Mouse (Mus musculus) liver, adult (tissue): Measurements from ENCODE around the gene Uhrf1bp1l.

ENCODE experiments used
- GATA4 ChIP-seq: IDR thresholded peaks from 2 replicates; pipeline ENCODE4 v1.6.1; 2014; ENCODE audit warnings: mild to moderate bottlenecking, low read length; ENCODE audit not compliant: insufficient replicate concordance

Gene Uhrf1bp1l

GRCm38 (mm10) chr10:89768352-89769020 lies 23.7 kb downstream of the Uhrf1bp1l start:
- TF ChIP-seq GATA4, result 0 out of 2 replicates have a peak, but pooled peaks have one; percentile 5

- no peak for TF ChIP-seq GATA4
Measured at GRCm38 (mm10) chr10:89769096-89769495, 24.3 kb downstream of the Uhrf1bp1l start.

- no peak for TF ChIP-seq GATA4
Measured at GRCm38 (mm10) chr10:89771894-89772293, 27.1 kb downstream of the Uhrf1bp1l start.

- TF ChIP-seq GATA4, result no peak
Measured at GRCm38 (mm10) chr10:89776029-89776428, 31.2 kb downstream of the Uhrf1bp1l start.

GRCm38 (mm10) chr10:89791870-89792269 lies 47.1 kb downstream of the Uhrf1bp1l start:
- TF ChIP-seq GATA4, result no peak

GRCm38 (mm10) chr10:89794121-89794520 lies 49.3 kb downstream of the Uhrf1bp1l start:
- no peak for TF ChIP-seq GATA4

- TF ChIP-seq GATA4, result no peak
Measured at GRCm38 (mm10) chr10:89819146-89819545, 74.4 kb downstream of the Uhrf1bp1l start.

GRCm38 (mm10) chr10:89823906-89824305 lies 79.1 kb downstream of the Uhrf1bp1l start:
- no peak for TF ChIP-seq GATA4

GRCm38 (mm10) chr10:89826896-89827295 lies 82.1 kb downstream of the Uhrf1bp1l start:
- no peak for TF ChIP-seq GATA4

GRCm38 (mm10) chr10:89832334-89832733 lies 87.5 kb downstream of the Uhrf1bp1l start:
- TF ChIP-seq GATA4, result no peak

GRCm38 (mm10) chr10:89833166-89833565 lies 88.4 kb downstream of the Uhrf1bp1l start:
- no peak for TF ChIP-seq GATA4

- TF ChIP-seq GATA4, result no peak
Measured at GRCm38 (mm10) chr10:89837476-89837875, 92.7 kb downstream of the Uhrf1bp1l start.

- TF ChIP-seq GATA4, result no peak
Measured at GRCm38 (mm10) chr10:89838834-89839233, 94.0 kb downstream of the Uhrf1bp1l start.

- TF ChIP-seq GATA4, result no peak
Measured at GRCm38 (mm10) chr10:89850951-89851350, 106.2 kb downstream of the Uhrf1bp1l start.

GRCm38 (mm10) chr10:89855251-89855875 lies 110.6 kb downstream of the Uhrf1bp1l start:
- TF ChIP-seq GATA4, result no peak

GRCm38 (mm10) chr10:89856286-89856685 lies 111.5 kb downstream of the Uhrf1bp1l start:
- TF ChIP-seq GATA4, result no peak

GRCm38 (mm10) chr10:89868211-89868610 lies 123.4 kb downstream of the Uhrf1bp1l start:
- TF ChIP-seq GATA4, result no peak

- TF ChIP-seq GATA4, result no peak
Measured at GRCm38 (mm10) chr10:89868836-89869235, 124.0 kb downstream of the Uhrf1bp1l start.
